ENCODE assay signal across 13 mouse cellular contexts in genomic region chr9:64931751-64932610, GRCm38 (mm10). TPM values are rescaled to one million over a fixed set of nuclear protein-coding genes. Genes with fewer than 3 reads are reported as not detected.
DNase-seq lines count a peak whose midpoint lies in the region; ATAC-seq and TF ChIP-seq lines count a peak whose summit lies in the region.
"Had no signal": no experiment of that assay in that cellular context is flagged by ENCODE, and none has a peak within 500 bp of the region (broad histone marks: within the 10 kb centered on the region; RNA-seq: fewer than 3 reads in every experiment).

No protein-coding gene starts in this region.

- H3K27me3 ChIP-seq in intestine, embryonic 16.5 days (replicated peaks; ENCODE audit: control insufficient read depth, insufficient read depth, low read length), result no peaks in the 10 kb centered on the region
- H3K27me3 ChIP-seq in intestine, postnatal 0 days (replicated peaks; ENCODE audit: control insufficient read depth, insufficient read depth, low read length), result no peaks in the 10 kb centered on the region
- peaks cover 5% of the 10 kb centered on the region; the same call in 1 of the 2 replicates for H3K27me3 ChIP-seq in limb, embryonic 10.5 days (ENCODE audit: low read depth, poor library complexity, severe bottlenecking)
- H3K27me3 ChIP-seq: midbrain, embryonic 15.5 days had no signal

- no peak overlapping the region for H3K4me2 ChIP-seq in intestine, embryonic 16.5 days (ENCODE audit: low read depth, low read length)
- no peak overlapping the region for H3K4me2 ChIP-seq in intestine, postnatal 0 days (replicated peaks; ENCODE audit: low read depth)
- H3K4me2 ChIP-seq: midbrain, embryonic 15.5 days had no signal

- H3K9ac ChIP-seq in intestine, embryonic 16.5 days (ENCODE audit: low read depth, low read length), result no peak overlapping the region
- no peak overlapping the region for H3K9ac ChIP-seq in intestine, postnatal 0 days (ENCODE audit: low read depth, low read length)
- H3K9ac ChIP-seq: midbrain, embryonic 15.5 days had no signal

- no peak for TF ChIP-seq CTCF in intestine, postnatal 0 days (IDR thresholded peaks at IDR 0.05; ENCODE audit: low read depth)

- H3K36me3 ChIP-seq in intestine, embryonic 16.5 days (ENCODE audit: control insufficient read depth, insufficient read depth, low read length), result no peaks in the 10 kb centered on the region
- no peaks in the 10 kb centered on the region for H3K36me3 ChIP-seq in intestine, postnatal 0 days (ENCODE audit: control insufficient read depth, insufficient read depth)
- no peaks in the 10 kb centered on the region for H3K36me3 ChIP-seq in limb, embryonic 10.5 days
- H3K36me3 ChIP-seq: G1E; midbrain, embryonic 15.5 days had no signal

- WGBS in intestine, embryonic 16.5 days, result 70% methylated on average over 7 of the region's 7 CpGs
- 63% methylated on average over 7 of the region's 7 CpGs for WGBS in intestine, postnatal 0 days
- 83% methylated on average over 7 of the region's 7 CpGs for WGBS in limb, embryonic 10.5 days

- DNase-seq in MEL-GATA-1-ER (ENCODE audit: extremely low read depth, low read depth), result peak; percentile 50
- peak; percentile 26 for DNase-seq in brain, adult 2 months (ENCODE audit: low read depth, low spot score)
- no peak for DNase-seq in limb, embryonic 10.5 days (ENCODE audit: low spot score)
- no peak for DNase-seq in right cerebral cortex, postnatal 36 days (ENCODE audit: low spot score in 2 of 2)
- no peak for DNase-seq in gastrocnemius, postnatal 10 days
- DNase-seq: adrenal gland, postnatal 10 days; left cerebral cortex, postnatal 4 days had no signal

- ATAC-seq in intestine, embryonic 16.5 days, result no peak
- ATAC-seq in intestine, postnatal 0 days, result no peak
- ATAC-seq: midbrain, embryonic 15.5 days had no signal

- peaks cover 7% of the 10 kb centered on the region; the same call in 1 of the 2 replicates for H3K4me1 ChIP-seq in intestine, embryonic 16.5 days (ENCODE audit: control insufficient read depth, insufficient read depth, low read length)
- H3K4me1 ChIP-seq in intestine, postnatal 0 days (replicated peaks; ENCODE audit: control insufficient read depth, insufficient read depth, low read length), result peaks cover 5% of the 10 kb centered on the region; the same call in 1 of the 2 replicates
- peaks cover 25% of the 10 kb centered on the region for H3K4me1 ChIP-seq in limb, embryonic 10.5 days
- H3K4me1 ChIP-seq: midbrain, embryonic 15.5 days had no signal

- H3K9me3 ChIP-seq in intestine, embryonic 16.5 days (ENCODE audit: control insufficient read depth, low read length), result no peaks in the 10 kb centered on the region
- no peaks in the 10 kb centered on the region for H3K9me3 ChIP-seq in intestine, postnatal 0 days (ENCODE audit: control insufficient read depth)
- no peaks in the 10 kb centered on the region for H3K9me3 ChIP-seq in limb, embryonic 10.5 days (replicated peaks)
- H3K9me3 ChIP-seq: G1E; midbrain, embryonic 15.5 days had no signal

- 0 out of 2 replicates have a peak overlapping the region, but pooled peaks have one; percentile 4 for H3K27ac ChIP-seq in intestine, embryonic 16.5 days (ENCODE audit: low read length)
- H3K27ac ChIP-seq in intestine, postnatal 0 days (ENCODE audit: low read depth, low read length), result no peak overlapping the region
- H3K27ac ChIP-seq in limb, embryonic 10.5 days, result peak overlapping the region; percentile 14; the same call in 1 of the 2 replicates
- H3K27ac ChIP-seq: midbrain, embryonic 15.5 days had no signal

- H3K4me3 ChIP-seq in intestine, embryonic 16.5 days (ENCODE audit: low read length), result no peak overlapping the region
- no peak overlapping the region for H3K4me3 ChIP-seq in intestine, postnatal 0 days (ENCODE audit: low read depth, low read length)
- H3K4me3 ChIP-seq in limb, embryonic 10.5 days, result no peak overlapping the region
- H3K4me3 ChIP-seq: midbrain, embryonic 15.5 days had no signal

RNA-seq across cellular contexts. Expression of gene Slc24a1, which starts 19.4 kb away (rescaled TPM):
- 0.04 TPM in 1 of 2 replicates, not detected in the other for polyA plus RNA-seq in intestine, embryonic 16.5 days (2015; fragmentation: Nextera tagmentation; extraction: Ambion mirVana)
- 0.04 TPM in 1 of 2 replicates, not detected in the other for polyA plus RNA-seq in intestine, postnatal 0 days (2015; fragmentation: Nextera tagmentation; extraction: Ambion mirVana)
- polyA plus RNA-seq in limb, embryonic 10.5 days (2016; fragmentation: Nextera tagmentation; extraction: Ambion mirVana), result 0.06 TPM in 1 of 2 replicates, not detected in the other
- total RNA-seq in gastrocnemius, postnatal 10 days (2021), result not detected
- total RNA-seq: hematopoietic stem cell, adult 5-6 weeks had no signal
- polyA plus RNA-seq: G1E; large intestine, adult 2 months had no signal

RNA-seq across cellular contexts. Expression of gene Ints14, which starts 28.7 kb away (rescaled TPM):
- polyA plus RNA-seq in intestine, embryonic 16.5 days (2015; fragmentation: Nextera tagmentation; extraction: Ambion mirVana), result 45.1 and 49.2 TPM in 2 replicates
- polyA plus RNA-seq in intestine, postnatal 0 days (2015; fragmentation: Nextera tagmentation; extraction: Ambion mirVana), result 23.1 and 23.8 TPM in 2 replicates
- 74.8 and 78.4 TPM in 2 replicates for polyA plus RNA-seq in limb, embryonic 10.5 days (2016; fragmentation: Nextera tagmentation; extraction: Ambion mirVana)
- 10 to 100 TPM; 22.1 to 23.9 TPM for total RNA-seq in gastrocnemius, postnatal 10 days (2021)

Comparison
In these comparisons a context has a peak if more than half of its experiments do, and no peak if none do; other contexts are left out.
1. DNase-seq: peak in MEL-GATA-1-ER (single experiment) and brain, adult 2 months (single experiment); none in limb, embryonic 10.5 days (single experiment), right cerebral cortex, postnatal 36 days (0 of 2) and gastrocnemius, postnatal 10 days (single experiment).